ENCODE assay signal across 7 mouse cellular contexts in genomic region chr12:83687934-83688315, GRCm38 (mm10). TPM values are rescaled to one million over a fixed set of nuclear protein-coding genes. Genes with fewer than 3 reads are reported as not detected.
A peak's percentile ranks its signal among the peaks of the same experiment; 100 is the strongest.
DNase-seq lines count a peak whose midpoint lies in the region; ATAC-seq lines count a peak whose summit lies in the region.

Psen1 (plus strand) TSS chr12:83688152.

- H3K4me2 ChIP-seq in intestine, embryonic 15.5 days (replicated peaks), result peak within 1 kb of the TSS; percentile 66

- H3K27me3 ChIP-seq in intestine, embryonic 15.5 days (replicated peaks), result no peaks in the 10 kb centered on the region
- no peaks in the 10 kb centered on the region for H3K27me3 ChIP-seq in midbrain, embryonic 10.5 days (ENCODE audit: low read depth, poor library complexity, severe bottlenecking)

- peak; percentile 97 for ATAC-seq in intestine, embryonic 15.5 days

- H3K9me3 ChIP-seq in intestine, embryonic 15.5 days, result no peaks in the 10 kb centered on the region
- no peaks in the 10 kb centered on the region for H3K9me3 ChIP-seq in midbrain, embryonic 10.5 days (replicated peaks)

- peak within 1 kb of the TSS; percentile 98 for H3K27ac ChIP-seq in intestine, embryonic 15.5 days
- H3K27ac ChIP-seq in midbrain, embryonic 10.5 days (replicated peaks), result peak within 1 kb of the TSS; percentile 94

- peak within 1 kb of the TSS; percentile 90 for H3K9ac ChIP-seq in intestine, embryonic 15.5 days

- H3K4me1 ChIP-seq in intestine, embryonic 15.5 days (replicated peaks), result peaks cover 12% of the 10 kb centered on the region; the same call in 1 of the 2 replicates
- H3K4me1 ChIP-seq in midbrain, embryonic 10.5 days, result peaks cover 28% of the 10 kb centered on the region

- peak; percentile 90 to 94 for DNase-seq in adrenal gland, adult 18-20 months (ENCODE audit: low spot score in 2 of 2)
- peak; percentile 98 for DNase-seq in embryo, embryonic 11 days
- DNase-seq in gastrocnemius, postnatal 36 days, result peak; percentile 89 to 90
- peak; percentile 92 to 96 for DNase-seq in left cerebral cortex, postnatal 25 days (ENCODE audit: low spot score in 2 of 2)
- DNase-seq in midbrain, embryonic 10.5 days (ENCODE audit: low spot score), result peak; percentile 96
- DNase-seq in right cerebral cortex, postnatal 4 days, result peak; percentile 92

- H3K4me3 ChIP-seq in intestine, embryonic 15.5 days (replicated peaks), result peak within 1 kb of the TSS; percentile 94
- peak within 1 kb of the TSS; percentile 90 for H3K4me3 ChIP-seq in midbrain, embryonic 10.5 days

- H3K36me3 ChIP-seq in intestine, embryonic 15.5 days, result no peaks in the 10 kb centered on the region
- H3K36me3 ChIP-seq in midbrain, embryonic 10.5 days, result peaks cover 21% of the 10 kb centered on the region

- intact Hi-C loops in gastrocnemius, postnatal 36 days (cut with DNase I), result no loop called here
- intact Hi-C loops in left cerebral cortex, postnatal 25 days (cut with DNase I), result no loop called here

- WGBS in intestine, embryonic 15.5 days, result under 1% methylated on average over 38 of the region's 38 CpGs
- WGBS in midbrain, embryonic 10.5 days, result under 1% methylated on average over 38 of the region's 38 CpGs

RNA-seq across cellular contexts. Expression of gene Psen1, which starts in this region (rescaled TPM):
- total RNA-seq in adrenal gland, adult 18-20 months (2021), result 10 to 100 TPM; 56.4 to 67.8 TPM
- 10 to 100 TPM; 21.5 to 25.4 TPM for total RNA-seq in gastrocnemius, postnatal 36 days (2021)
- 82.5 and 85.1 TPM in 2 replicates for polyA plus RNA-seq in intestine, embryonic 15.5 days (2015; fragmentation: Nextera tagmentation; extraction: Ambion mirVana)
- 10 to 100 TPM; 64.9 to 68.1 TPM for total RNA-seq in left cerebral cortex, postnatal 25 days (2021)
- polyA plus RNA-seq in midbrain, embryonic 10.5 days (2016; fragmentation: Nextera tagmentation; extraction: Ambion mirVana), result 68.7 and 70.0 TPM in 2 replicates

Comparison
In these comparisons a context has a peak if more than half of its experiments do, and no peak if none do; other contexts are left out.
1. Peak in every context shown above with its lines: DNase-seq, ATAC-seq, H3K4me3 ChIP-seq and H3K27ac ChIP-seq.